Mouse (Mus musculus) liver, embryonic 14.5 days (tissue): ENCODE data around the gene 2610528A11Rik. TPM values are rescaled to one million over a fixed set of nuclear protein-coding genes. Genes with fewer than 3 reads are reported as not detected.

ENCODE experiments used
- ATAC-seq: fragments of 200-750 bp; cut with Nextera tagmentation; 2 replicates; pipeline ENCODE4 v1.8.0; 2017; ENCODE audit warnings: moderate number of reproducible peaks, mild to moderate bottlenecking, moderate library complexity; ENCODE audit not compliant: insufficient read depth
- DNase-seq, 3 experiments: peaks; one replicate each; pipeline ENCODE4 v3.0.0-alpha.2; 2012 to 2013; ENCODE audit warnings: low read depth in 3 of 3, low spot score in 3 of 3
- H3K27ac ChIP-seq: fragments of 300-500 bp; sonication (generic); 2 replicates; pipeline ENCODE4 v1.5.1; 2014; ENCODE audit warnings: moderate library complexity, mild to moderate bottlenecking, control low read depth, inconsistent platforms
- H3K27me3 ChIP-seq: fragments of 300-500 bp; sonication (generic); 2 replicates; pipeline ENCODE4 v1.6.1; 2014; ENCODE audit warnings: mild to moderate bottlenecking, low read length, moderate library complexity; ENCODE audit not compliant: control insufficient read depth, insufficient read depth
- H3K36me3 ChIP-seq: fragments of 300-500 bp; sonication (generic); replicated peaks from 2 replicates; pipeline ENCODE4 v1.6.1; 2014; ENCODE audit warnings: low read depth; ENCODE audit not compliant: control insufficient read depth, insufficient read depth
- H3K4me1 ChIP-seq, 2 experiments: fragments of 200-500 bp in 1 of 2; fragments of 300-500 bp in 1 of 2; sonication (generic) in 1 of 2; replicated peaks; 2 replicates each; pipeline ENCODE4 v1.6.1; 2012 to 2014; ENCODE audit warnings: antibody characterized with exemption in 1 of 2, inconsistent platforms in 1 of 2, low read length in 1 of 2; ENCODE audit not compliant: control insufficient read depth in 2 of 2, insufficient read depth in 2 of 2
- H3K4me2 ChIP-seq: fragments of 300-500 bp; sonication (generic); 2 replicates; pipeline ENCODE4 v1.6.1; 2014; ENCODE audit warnings: low read depth, mild to moderate bottlenecking, control low read depth, moderate library complexity
- H3K4me3 ChIP-seq, 2 experiments: fragments of 200-500 bp in 1 of 2; fragments of 300-500 bp in 1 of 2; sonication (generic) in 1 of 2; 2 replicates each; pipeline ENCODE4 v1.5.1; 2012 to 2014; ENCODE audit warnings: low read depth in 2 of 2, low read length in 2 of 2, mild to moderate bottlenecking in 2 of 2, control low read depth in 1 of 2, inconsistent platforms in 1 of 2, moderate library complexity in 1 of 2; ENCODE audit not compliant: insufficient read depth in 1 of 2
- H3K9ac ChIP-seq: fragments of 300-500 bp; sonication (generic); replicated peaks from 2 replicates; pipeline ENCODE4 v1.6.1; 2014; ENCODE audit warnings: mild to moderate bottlenecking, control low read depth, moderate library complexity
- H3K9me3 ChIP-seq: fragments of 300-500 bp; sonication (generic); 2 replicates; pipeline ENCODE4 v1.6.1; 2016; ENCODE audit warnings: low read length, mixed read lengths; ENCODE audit not compliant: control insufficient read depth
- CTCF ChIP-seq: IDR thresholded peaks from 2 replicates; pipeline ENCODE4 v1.5.1; 2016; ENCODE audit warnings: antibody characterized with exemption, low read depth, control low read depth
- EP300 ChIP-seq: IDR thresholded peaks from 2 replicates; pipeline ENCODE4 v1.6.1; 2016; ENCODE audit warnings: antibody characterized with exemption, low read depth
- WGBS: fragments of 180-500 bp; shearing (Covaris S2); extraction: QIAGEN DNeasy Blood & Tissue Kit; methylation state at CpG from one replicate; pipeline ENCODE4 v1.1.7; 2014; ENCODE audit not compliant: insufficient replicate concordance; 5-methylcytosine and 5-hydroxymethylcytosine counted together
- polyA plus RNA-seq, 2 experiments: library from polyadenylated mRNA; depleted of rRNA in 1 of 2; stranded (reverse) in 1 of 2; unstranded in 1 of 2; fragments of >200 nt; fragmentation: Nextera tagmentation in 1 of 2; extraction: Ambion mirVana in 1 of 2; gene quantifications; 2 replicates each; pipeline versions ENCODE4 v1.2.1 to v1.2.3; 2012 to 2014

Gene 2610528A11Rik
- polyA plus RNA-seq, 2 experiments = 0.35 TPM; not detected in 1

DNA sequence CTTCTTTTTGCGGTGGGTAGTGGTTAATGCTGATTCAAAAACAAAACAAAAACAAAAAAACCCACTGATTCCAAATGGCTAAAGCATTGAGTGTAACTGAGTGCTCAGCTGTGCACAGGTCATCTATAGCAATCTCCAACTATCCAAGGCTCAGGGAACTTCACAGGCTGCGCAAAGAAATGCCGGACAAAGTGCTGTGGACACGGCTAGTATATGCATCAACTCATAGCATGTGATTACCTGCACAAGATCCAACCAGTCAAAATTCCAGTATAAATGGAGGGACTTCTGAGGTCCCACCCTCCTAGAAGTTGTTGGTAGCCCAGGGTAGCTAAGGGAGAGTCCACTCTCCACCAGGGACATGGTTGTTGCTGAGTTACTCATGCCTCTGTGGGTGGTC lies 5.4 kb upstream of the 2610528A11Rik start:
- 94% methylated on average over 4 of the region's 4 CpGs for WGBS
- no peak for TF ChIP-seq EP300
- no peak for TF ChIP-seq CTCF

DNA sequence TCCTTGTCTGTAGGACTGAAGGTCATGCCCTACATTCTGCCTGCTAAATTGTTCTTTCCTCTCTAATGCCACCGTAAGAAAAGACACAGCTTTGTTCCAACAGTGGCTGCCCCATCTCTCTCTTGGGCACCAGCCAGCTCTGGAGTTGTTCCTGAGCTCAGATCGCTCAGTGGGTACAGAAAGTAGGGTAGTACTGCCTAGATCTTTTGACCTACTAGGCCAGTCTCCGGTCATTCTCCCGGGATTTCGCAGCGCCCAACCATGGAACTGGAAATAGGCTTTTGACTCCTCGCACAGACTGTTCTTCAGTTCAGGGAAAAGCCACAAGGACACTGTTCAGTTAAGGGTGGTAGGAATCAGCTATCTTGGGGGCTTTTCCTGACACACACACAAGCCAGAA lies 891 bp downstream of the 2610528A11Rik start:
- no peak for TF ChIP-seq EP300
- no peak for TF ChIP-seq CTCF
- no peaks in the 10 kb centered on the region for H3K4me1 ChIP-seq
- no peak overlapping the region for H3K9ac ChIP-seq
- no peak overlapping the region for H3K4me2 ChIP-seq
- H3K27me3 ChIP-seq = no peaks in the 10 kb centered on the region
- ATAC-seq = no peak
- no peak overlapping the region for H3K4me3 ChIP-seq
- H3K36me3 ChIP-seq = no peaks in the 10 kb centered on the region
- DNase-seq = no peak
- no peaks in the 10 kb centered on the region for H3K9me3 ChIP-seq
- no peak overlapping the region for H3K27ac ChIP-seq
- WGBS = 77% methylated on average over 7 of the region's 7 CpGs

More for the DNA sequence above, 5.4 kb upstream of the 2610528A11Rik start:
- Histone ChIP-seq H3K9me3 (no peaks in the 10 kb centered on the region), H3K27me3 (no peaks in the 10 kb centered on the region), H3K27ac (no peak overlapping the region), H3K36me3 (peaks cover 25% of the 10 kb centered on the region), H3K4me3 (no peak overlapping the region), H3K4me2 (no peak overlapping the region), H3K4me1 (no peaks in the 10 kb centered on the region), H3K9ac (no peak overlapping the region)
- ATAC-seq (no peak), DNase-seq (no peak)

GRCm38 (mm10) chr14:37111371-37111770 lies 2.5 kb downstream of the 2610528A11Rik start:
- no peaks in the 10 kb centered on the region for H3K4me1 ChIP-seq
- H3K27me3 ChIP-seq = no peaks in the 10 kb centered on the region
- no peaks in the 10 kb centered on the region for H3K36me3 ChIP-seq
- H3K4me2 ChIP-seq = no peak overlapping the region
- no peaks in the 10 kb centered on the region for H3K9me3 ChIP-seq
- no peak overlapping the region for H3K27ac ChIP-seq
- ATAC-seq (no peak), DNase-seq (no peak)
- TF ChIP-seq CTCF = no peak
- TF ChIP-seq EP300 = no peak
- H3K9ac ChIP-seq = no peak overlapping the region
- H3K4me3 ChIP-seq = no peak overlapping the region

GRCm38 (mm10) chr14:37110456-37110855 lies 3.4 kb downstream of the 2610528A11Rik start:
- Histone ChIP-seq H3K9me3 (no peaks in the 10 kb centered on the region), H3K36me3 (no peaks in the 10 kb centered on the region), H3K4me2 (no peak overlapping the region), H3K9ac (no peak overlapping the region), H3K27ac (no peak overlapping the region), H3K27me3 (no peaks in the 10 kb centered on the region), H3K4me3 (no peak overlapping the region), H3K4me1 (no peaks in the 10 kb centered on the region)
- 56% methylated on average over 2 of the region's 2 CpGs for WGBS
- ATAC-seq (no peak), DNase-seq (no peak)
- TF ChIP-seq EP300 (no peak), CTCF (no peak)

- Histone ChIP-seq H3K9ac (no peak overlapping the region), H3K4me1 (no peaks in the 10 kb centered on the region), H3K9me3 (no peaks in the 10 kb centered on the region), H3K4me2 (no peak overlapping the region), H3K27me3 (no peaks in the 10 kb centered on the region), H3K27ac (no peak overlapping the region), H3K36me3 (no peaks in the 10 kb centered on the region), H3K4me3 (no peak overlapping the region)
- ATAC-seq (no peak), DNase-seq (no peak)
- 39% methylated on average over 9 of the region's 9 CpGs for WGBS
- no peak for TF ChIP-seq CTCF
- no peak for TF ChIP-seq EP300
These were observed 3.8 kb downstream of the 2610528A11Rik start for GRCm38 (mm10) chr14:37109975-37110374.
